Mouse (Mus musculus) hindbrain, embryonic 15.5 days (tissue): ENCODE results near the gene Pik3r4. TPM values are rescaled to one million over a fixed set of nuclear protein-coding genes. Genes with fewer than 3 reads are reported as not detected.
"Not testable (repeated sequence)": the region's sequence is repeated elsewhere in the genome, so short reads cannot be mapped to it uniquely, and the experiment has no call there.

Source experiments
- ATAC-seq: fragments of 200-750 bp; cut with Nextera tagmentation; 2 replicates; pipeline ENCODE4 v1.8.0; 2017; ENCODE audit warnings: low read depth, moderate number of reproducible peaks, moderate TSS enrichment; ENCODE audit not compliant: low FRiP score
- H3K27ac ChIP-seq: fragments of 300-500 bp; sonication (generic); replicated peaks from 2 replicates; pipeline ENCODE4 v1.5.1; 2015; ENCODE audit warnings: mild to moderate bottlenecking, inconsistent platforms
- H3K27me3 ChIP-seq: fragments of 300-500 bp; sonication (generic); 2 replicates; pipeline ENCODE4 v1.6.1; 2015; ENCODE audit warnings: control low read depth, inconsistent platforms
- H3K36me3 ChIP-seq: fragments of 300-500 bp; sonication (generic); 2 replicates; pipeline ENCODE4 v1.6.1; 2015; ENCODE audit warnings: control low read depth, inconsistent platforms
- H3K4me1 ChIP-seq: fragments of 300-500 bp; sonication (generic); replicated peaks from 2 replicates; pipeline ENCODE4 v1.6.1; 2015; ENCODE audit warnings: control low read depth, inconsistent platforms
- H3K4me2 ChIP-seq: fragments of 300-500 bp; sonication (generic); 2 replicates; pipeline ENCODE4 v1.6.1; 2015; ENCODE audit warnings: moderate library complexity, mild to moderate bottlenecking, inconsistent platforms
- H3K4me3 ChIP-seq: fragments of 300-500 bp; sonication (generic); 2 replicates; pipeline ENCODE4 v1.5.1; 2015; ENCODE audit warnings: mild to moderate bottlenecking, inconsistent platforms
- H3K9ac ChIP-seq: fragments of 300-500 bp; sonication (generic); 2 replicates; pipeline ENCODE4 v1.6.1; 2015; ENCODE audit warnings: inconsistent platforms
- H3K9me3 ChIP-seq: fragments of 300-500 bp; sonication (generic); 2 replicates; pipeline ENCODE4 v1.6.1; 2016; ENCODE audit warnings: control low read depth, inconsistent platforms
- WGBS: fragments of 180-500 bp; shearing (Covaris S2); methylation state at CpG from one replicate; pipeline ENCODE4 v1.1.7; 2015; 5-methylcytosine and 5-hydroxymethylcytosine counted together
- polyA plus RNA-seq: library from polyadenylated mRNA; unstranded; fragments of >200 nt; fragmentation: Nextera tagmentation; extraction: Ambion mirVana; gene quantifications from 2 replicates; pipeline ENCODE4 v1.2.1, GENCODE M21; 2015

The Pik3r4 gene
- polyA plus RNA-seq, result 16.3 and 18.0 TPM in 2 replicates

GRCm38 (mm10) chr9:105642460-105643371 lies at the start of gene Pik3r4:
TSS of gene Pik3r4 (plus strand) at chr9:105642978.
- Histone ChIP-seq H3K4me3 (peak within 1 kb of the TSS; percentile 88), H3K27me3 (no peaks in the 10 kb centered on the region), H3K4me1 (peaks cover 24% of the 10 kb centered on the region), H3K27ac (peak within 1 kb of the TSS; percentile 76), H3K36me3 (0 out of 2 replicates have a peak, but pooled peaks cover 4% of the 10 kb centered on the region), H3K9me3 (no peaks in the 10 kb centered on the region), H3K9ac (peak within 1 kb of the TSS; percentile 82), H3K4me2 (peak within 1 kb of the TSS; percentile 91)
- ATAC-seq, result peak; percentile 91
- 5% methylated on average over 37 of the region's 37 CpGs for WGBS

- WGBS, result 90% methylated on average over 4 of the region's 4 CpGs
Measured at GRCm38 (mm10) chr9:105598906-105599305, 43.9 kb upstream of the Pik3r4 start.

GRCm38 (mm10) chr9:105611980-105612771 lies 30.6 kb upstream of the Pik3r4 start:
- no peaks in the 10 kb centered on the region for H3K36me3 ChIP-seq
- no peak overlapping the region for H3K4me2 ChIP-seq
- 82% methylated on average over 15 of the region's 15 CpGs for WGBS
- H3K27me3 ChIP-seq, result no peaks in the 10 kb centered on the region
- H3K4me3 ChIP-seq, result no peak overlapping the region
- no peak overlapping the region for H3K9ac ChIP-seq
- no peaks in the 10 kb centered on the region for H3K9me3 ChIP-seq
- no peak for ATAC-seq
- no peak overlapping the region for H3K27ac ChIP-seq
- H3K4me1 ChIP-seq, result peaks cover 5% of the 10 kb centered on the region; the same call in 1 of the 2 replicates

More at GRCm38 (mm10) chr9:105598906-105599305, 43.9 kb upstream of the Pik3r4 start:
- Histone ChIP-seq H3K27me3 (no peaks in the 10 kb centered on the region), H3K27ac (no peak overlapping the region), H3K4me1 (no peaks in the 10 kb centered on the region), H3K36me3 (no peaks in the 10 kb centered on the region), H3K4me2 (no peak overlapping the region), H3K9ac (no peak overlapping the region), H3K9me3 (no peaks in the 10 kb centered on the region), H3K4me3 (no peak overlapping the region)
- ATAC-seq, result no peak

GRCm38 (mm10) chr9:105612919-105613318 lies 29.9 kb upstream of the Pik3r4 start:
- peak overlapping the region; percentile 42; the same call in 1 of the 2 replicates for H3K27ac ChIP-seq
- peak; percentile 30; the same call in 1 of the 2 replicates for ATAC-seq
- 43% methylated on average over 7 of the region's 7 CpGs for WGBS

GRCm38 (mm10) chr9:105615952-105616351 lies 26.8 kb upstream of the Pik3r4 start:
- H3K9me3 ChIP-seq, result no peaks in the 10 kb centered on the region
- H3K4me1 ChIP-seq, result peaks cover 5% of the 10 kb centered on the region; the same call in 1 of the 2 replicates
- H3K9ac ChIP-seq, result no peak overlapping the region
- 75% methylated on average over 2 of the region's 2 CpGs for WGBS
- no peak overlapping the region for H3K4me3 ChIP-seq
- H3K27ac ChIP-seq, result no peak overlapping the region
- ATAC-seq, result no peak
- no peaks in the 10 kb centered on the region for H3K36me3 ChIP-seq
- no peak overlapping the region for H3K4me2 ChIP-seq
- H3K27me3 ChIP-seq, result no peaks in the 10 kb centered on the region

More at GRCm38 (mm10) chr9:105612919-105613318, 29.9 kb upstream of the Pik3r4 start:
- no peak overlapping the region for H3K4me2 ChIP-seq
- no peak overlapping the region for H3K4me3 ChIP-seq
- no peaks in the 10 kb centered on the region for H3K9me3 ChIP-seq
- H3K9ac ChIP-seq, result no peak overlapping the region
- peaks cover 5% of the 10 kb centered on the region; the same call in 1 of the 2 replicates for H3K4me1 ChIP-seq
- H3K36me3 ChIP-seq, result no peaks in the 10 kb centered on the region
- H3K27me3 ChIP-seq, result no peaks in the 10 kb centered on the region

- not testable (repeated sequence) for ATAC-seq, H3K4me3 ChIP-seq, H3K36me3 ChIP-seq, H3K4me2 ChIP-seq, H3K9ac ChIP-seq, H3K27me3 ChIP-seq, H3K4me1 ChIP-seq, H3K9me3 ChIP-seq, H3K27ac ChIP-seq
Measured at GRCm38 (mm10) chr9:105617274-105617673, 25.5 kb upstream of the Pik3r4 start.

- no peaks in the 10 kb centered on the region for H3K9me3 ChIP-seq
- H3K4me2 ChIP-seq, result no peak overlapping the region
- H3K9ac ChIP-seq, result no peak overlapping the region
- H3K27me3 ChIP-seq, result no peaks in the 10 kb centered on the region
- H3K4me1 ChIP-seq, result no peaks in the 10 kb centered on the region
- 87% methylated on average over 2 of the region's 2 CpGs for WGBS
- no peak overlapping the region for H3K4me3 ChIP-seq
- H3K36me3 ChIP-seq, result no peaks in the 10 kb centered on the region
- no peak overlapping the region for H3K27ac ChIP-seq
- no peak for ATAC-seq
Measured at GRCm38 (mm10) chr9:105633961-105634360, 8.8 kb upstream of the Pik3r4 start.

- H3K4me1 ChIP-seq, result peaks cover 22% of the 10 kb centered on the region
- not testable (repeated sequence) for H3K4me3 ChIP-seq, H3K9ac ChIP-seq, H3K27ac ChIP-seq, H3K36me3 ChIP-seq, H3K4me2 ChIP-seq, H3K9me3 ChIP-seq, H3K27me3 ChIP-seq, ATAC-seq
- WGBS, result 76% methylated on average over 6 of the region's 6 CpGs
Measured at GRCm38 (mm10) chr9:105641377-105641776, 1.4 kb upstream of the Pik3r4 start.

- Histone ChIP-seq H3K27me3 (no peaks in the 10 kb centered on the region), H3K9ac (no peak overlapping the region), H3K4me2 (no peak overlapping the region), H3K4me3 (no peak overlapping the region), H3K36me3 (peaks cover 29% of the 10 kb centered on the region), H3K27ac (no peak overlapping the region), H3K9me3 (no peaks in the 10 kb centered on the region), H3K4me1 (no peaks in the 10 kb centered on the region)
- WGBS, result 74% methylated on average over 2 of the region's 2 CpGs
- ATAC-seq, result no peak
Measured at GRCm38 (mm10) chr9:105656189-105656588, 13.4 kb downstream of the Pik3r4 start.

- Histone ChIP-seq H3K27ac (no peak overlapping the region), H3K4me2 (no peak overlapping the region), H3K4me3 (no peak overlapping the region), H3K36me3 (peaks cover 35% of the 10 kb centered on the region), H3K4me1 (no peaks in the 10 kb centered on the region), H3K9me3 (no peaks in the 10 kb centered on the region), H3K27me3 (no peaks in the 10 kb centered on the region), H3K9ac (no peak overlapping the region)
- 96% methylated on average over 12 of the region's 12 CpGs for WGBS
- ATAC-seq, result no peak
Measured at GRCm38 (mm10) chr9:105658216-105658615, 15.4 kb downstream of the Pik3r4 start.

- Histone ChIP-seq H3K9ac (no peak overlapping the region), H3K36me3 (peaks cover 41% of the 10 kb centered on the region), H3K4me3 (no peak overlapping the region), H3K27ac (no peak overlapping the region), H3K4me2 (no peak overlapping the region), H3K4me1 (no peaks in the 10 kb centered on the region), H3K27me3 (no peaks in the 10 kb centered on the region), H3K9me3 (no peaks in the 10 kb centered on the region)
- 69% methylated on average over 6 of the region's 6 CpGs for WGBS
- no peak for ATAC-seq
Measured at GRCm38 (mm10) chr9:105659877-105660276, 17.1 kb downstream of the Pik3r4 start.

- Histone ChIP-seq H3K4me2 (no peak overlapping the region), H3K36me3 (peaks cover 47% of the 10 kb centered on the region), H3K9ac (no peak overlapping the region), H3K9me3 (no peaks in the 10 kb centered on the region), H3K4me1 (no peaks in the 10 kb centered on the region), H3K27ac (no peak overlapping the region), H3K27me3 (no peaks in the 10 kb centered on the region), H3K4me3 (no peak overlapping the region)
- ATAC-seq, result no peak
- 94% methylated on average over 7 of the region's 7 CpGs for WGBS
Measured at GRCm38 (mm10) chr9:105665269-105665668, 22.5 kb downstream of the Pik3r4 start.
